Mouse (Mus musculus) megakaryocyte-erythroid progenitor cell, adult 5-6 weeks (primary cell): ENCODE results near the gene Hist1h4j. TPM values are rescaled to one million over a fixed set of nuclear protein-coding genes. Genes with fewer than 3 reads are reported as not detected.

ENCODE experiments used
- ATAC-seq: replicated peaks from 2 replicates; pipeline ENCODE4 v1.8.0; 2016; ENCODE audit warnings: mild to moderate bottlenecking, inconsistent platforms; ENCODE audit not compliant: severe bottlenecking, poor library complexity, low FRiP score, low TSS enrichment
- total RNA-seq, 2 experiments: library from RNA; stranded (forward) in 1 of 2; stranded (reverse) in 1 of 2; fragments of 200-1000, 215-1000 nt in 1 of 2; fragments of >200 nt in 1 of 2; fragmentation: Nextera tagmentation in 1 of 2; gene quantifications; 2 replicates each; pipeline ENCODE4 v1.2.3; 2014 to 2017

Gene Hist1h4j
- total RNA-seq, 2 experiments from 2014 or later, result 3.8 to 554 TPM

GRCm38 (mm10) chr13:21778814-21779766, 44.2 kb downstream of the Hist1h4j start:
- ATAC-seq, result peak; percentile 53

DNA sequence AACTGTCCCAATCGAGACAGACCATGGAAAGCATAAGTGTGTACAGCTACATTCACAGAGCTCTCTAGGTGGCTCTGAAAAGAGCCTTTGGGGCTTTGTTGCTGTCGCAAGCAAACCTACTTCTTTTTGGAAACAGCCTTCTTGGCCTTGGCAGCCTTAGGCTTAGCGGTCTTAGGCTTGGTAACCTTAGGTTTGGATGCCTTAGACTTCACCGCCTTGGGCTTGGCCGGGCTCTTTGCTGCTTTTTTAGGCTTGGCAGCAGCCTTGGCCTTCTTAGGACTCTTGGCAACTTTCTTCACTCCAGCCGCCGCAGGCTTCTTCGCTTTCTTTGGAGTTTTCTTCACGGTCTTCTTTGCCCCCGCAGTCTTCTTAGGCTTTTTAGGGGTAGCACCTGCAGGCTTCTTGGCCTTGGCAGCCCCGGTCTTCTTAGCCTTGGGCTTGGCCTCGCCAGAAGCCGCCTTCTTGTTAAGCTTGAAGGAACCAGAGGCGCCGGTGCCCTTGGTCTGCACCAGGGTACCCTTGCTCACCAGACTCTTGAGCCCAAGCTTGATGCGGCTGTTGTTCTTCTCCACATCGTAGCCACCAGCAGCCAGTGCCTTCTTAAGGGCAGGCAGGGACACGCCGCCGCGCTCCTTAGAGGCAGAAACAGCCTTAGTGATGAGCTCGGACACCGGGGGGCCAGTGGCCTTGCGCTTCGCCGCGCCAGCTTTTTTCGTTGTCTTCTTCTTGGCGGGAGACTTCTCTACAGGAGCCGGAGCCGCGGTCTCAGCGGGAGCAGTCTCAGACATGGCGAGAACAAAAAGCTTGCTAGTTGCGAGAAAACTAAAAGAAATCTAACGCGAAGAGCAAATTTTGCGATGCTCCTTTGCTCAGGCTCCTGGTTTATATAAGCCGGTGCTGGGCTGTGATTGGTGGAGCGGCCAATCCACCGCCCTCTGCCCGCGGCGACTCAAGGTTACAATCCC, 45.2 kb downstream of the Hist1h4j start, which contains the start of gene Hist1h1b:
Gene Hist1h1b, minus strand, starts transcription at position 859 of the 965 bp plus-strand sequence.
- peak; percentile 49 for ATAC-seq

- no peak for ATAC-seq
Observed at GRCm38 (mm10) chr13:21781021-21781555, 46.2 kb downstream of the Hist1h4j start.

DNA sequence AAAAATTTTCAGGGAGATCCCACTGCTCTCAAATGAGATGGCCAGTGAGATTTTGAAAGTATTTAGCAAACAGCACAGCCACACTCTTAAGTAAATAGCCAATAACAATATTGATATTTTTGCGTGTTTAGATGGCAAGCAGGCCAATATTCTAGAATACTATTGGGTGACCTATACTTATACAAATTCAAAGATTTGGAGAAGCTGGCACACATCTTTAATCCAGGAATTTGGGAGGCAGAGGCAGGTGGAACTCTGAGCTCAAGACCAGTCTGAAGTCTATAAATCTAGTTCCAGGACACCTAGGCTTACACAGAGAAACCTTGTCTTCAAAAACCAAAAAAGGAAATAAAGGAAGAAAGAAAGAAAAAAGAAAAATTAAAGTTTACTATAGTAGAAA, 46.8 kb downstream of the Hist1h4j start:
- no peak for ATAC-seq

DNA sequence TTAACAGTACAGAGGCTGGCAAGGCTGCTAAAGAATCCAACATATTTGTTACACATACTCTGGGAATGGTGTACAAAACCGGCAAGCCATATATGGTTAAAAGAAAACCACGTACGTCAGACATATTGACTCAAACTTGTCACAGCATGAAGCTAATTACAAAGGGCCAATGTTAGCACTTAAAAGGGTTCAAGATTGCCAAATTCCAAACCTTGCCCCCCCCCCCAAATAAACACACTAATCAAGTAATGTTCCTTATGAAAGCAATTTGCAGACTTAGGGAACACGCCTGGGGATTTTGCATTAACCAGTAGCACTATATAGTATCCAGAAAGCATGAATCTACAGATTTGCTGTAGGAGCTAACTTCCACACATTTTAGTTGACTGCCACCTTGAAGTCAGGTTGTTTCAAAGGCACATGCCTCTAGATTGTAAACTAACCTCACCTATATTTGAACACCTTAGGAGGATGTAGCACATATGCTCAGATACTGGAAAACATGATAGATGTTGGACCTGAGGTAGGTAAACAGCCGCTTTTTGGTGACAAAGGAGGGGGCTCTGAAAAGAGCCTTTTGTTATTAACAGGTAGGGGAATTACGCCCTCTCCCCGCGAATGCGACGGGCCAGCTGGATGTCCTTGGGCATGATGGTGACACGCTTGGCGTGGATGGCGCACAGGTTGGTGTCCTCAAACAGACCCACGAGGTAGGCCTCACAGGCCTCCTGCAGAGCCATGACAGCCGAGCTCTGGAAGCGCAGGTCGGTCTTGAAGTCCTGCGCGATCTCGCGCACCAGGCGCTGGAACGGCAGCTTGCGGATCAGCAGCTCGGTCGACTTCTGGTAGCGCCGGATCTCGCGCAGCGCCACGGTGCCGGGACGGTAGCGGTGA, 47.7 kb downstream of the Hist1h4j start:
- peak; percentile 7 for ATAC-seq

DNA sequence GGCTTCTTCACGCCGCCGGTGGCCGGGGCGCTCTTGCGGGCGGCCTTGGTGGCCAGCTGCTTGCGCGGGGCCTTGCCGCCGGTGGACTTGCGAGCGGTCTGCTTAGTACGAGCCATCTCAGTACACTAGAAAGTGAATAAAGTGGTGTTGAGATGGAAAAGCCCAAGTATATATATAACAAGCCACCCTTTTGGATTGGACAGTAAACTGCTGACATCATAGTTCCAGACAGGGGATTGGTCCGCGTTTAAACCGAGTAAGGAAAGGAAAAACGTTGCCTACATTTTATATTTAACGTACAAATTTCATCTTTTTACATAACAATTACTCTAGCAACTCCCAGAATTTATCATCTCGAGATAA, 48.4 kb downstream of the Hist1h4j start, which contains the start of gene Hist1h3i:
Gene Hist1h3i, minus strand, starts transcription at position 116 of the 363 bp plus-strand sequence.
- peak; percentile 28 for ATAC-seq

- no peak for ATAC-seq
Observed at GRCm38 (mm10) chr13:21783734-21784161, 48.9 kb downstream of the Hist1h4j start.

DNA sequence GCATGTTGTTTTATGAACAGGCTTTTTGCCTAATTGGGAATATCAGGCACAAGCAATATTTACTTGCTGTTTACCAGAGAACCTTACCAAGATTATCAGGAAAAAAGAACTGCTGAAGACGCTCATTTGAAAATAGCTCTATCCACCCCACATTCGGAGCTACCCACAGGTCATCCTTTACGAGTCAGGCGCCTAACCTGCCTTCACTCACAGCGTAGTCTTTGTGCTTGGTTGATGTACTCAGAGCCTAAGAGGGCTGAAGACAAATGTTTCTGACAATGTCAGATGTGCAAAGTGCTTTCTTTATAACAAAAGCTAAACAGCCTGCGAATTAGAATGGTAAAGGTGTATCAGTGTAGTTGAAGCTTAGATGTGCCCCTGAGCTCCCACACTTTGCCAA, 49.4 kb downstream of the Hist1h4j start:
- no peak for ATAC-seq

Other genes with a start within 250 kb of the Hist1h4j start
- 2.1 and 2.6 TPM in 2 replicates for gene AK157302, start 239.8 kb upstream of the Hist1h4j start, total RNA-seq (2014; fragmentation: Nextera tagmentation)
- gene AK157302, start 239.8 kb upstream of the Hist1h4j start, total RNA-seq (2017), result 0.19 and 0.23 TPM in 2 replicates
- 3.7 and 8.4 TPM in 2 replicates for gene Gm11273, start 233.6 kb upstream of the Hist1h4j start, total RNA-seq (2014; fragmentation: Nextera tagmentation)
- gene Gm11273, start 233.6 kb upstream of the Hist1h4j start, total RNA-seq (2017), result 2.0 and 10.4 TPM in 2 replicates
- 14.6 and 23.6 TPM in 2 replicates for gene Zkscan8, start 203.9 kb upstream of the Hist1h4j start, total RNA-seq (2014; fragmentation: Nextera tagmentation)
- 12.3 and 15.4 TPM in 2 replicates for gene Zkscan8, start 203.9 kb upstream of the Hist1h4j start, total RNA-seq (2017)
- not detected in 2 replicates for gene Olfr1366, start 192.3 kb upstream of the Hist1h4j start, total RNA-seq (2014; fragmentation: Nextera tagmentation)
- gene Olfr1366, start 192.3 kb upstream of the Hist1h4j start, total RNA-seq (2017), result not detected in 2 replicates
- gene Olfr1535, start 175.2 kb upstream of the Hist1h4j start, total RNA-seq (2014; fragmentation: Nextera tagmentation), result not detected in 2 replicates
- not detected in 2 replicates for gene Olfr1535, start 175.2 kb upstream of the Hist1h4j start, total RNA-seq (2017)
- not detected in 2 replicates for gene Olfr1364, start 153.3 kb upstream of the Hist1h4j start, total RNA-seq (2014; fragmentation: Nextera tagmentation)
- not detected in 2 replicates for gene Olfr1364, start 153.3 kb upstream of the Hist1h4j start, total RNA-seq (2017)
- gene Olfr1362, start 121.0 kb upstream of the Hist1h4j start, total RNA-seq (2014; fragmentation: Nextera tagmentation), result not detected in 2 replicates
- gene Olfr1362, start 121.0 kb upstream of the Hist1h4j start, total RNA-seq (2017), result not detected in 2 replicates
- not detected in 2 replicates for gene Olfr11, start 92.5 kb upstream of the Hist1h4j start, total RNA-seq (2014; fragmentation: Nextera tagmentation)
- not detected in 2 replicates for gene Olfr11, start 92.5 kb upstream of the Hist1h4j start, total RNA-seq (2017)
- gene Olfr1361, start 71.7 kb upstream of the Hist1h4j start, total RNA-seq (2014; fragmentation: Nextera tagmentation), result not detected in 2 replicates
- not detected in 2 replicates for gene Olfr1361, start 71.7 kb upstream of the Hist1h4j start, total RNA-seq (2017)
- not detected in 2 replicates for gene Olfr1360, start 57.7 kb upstream of the Hist1h4j start, total RNA-seq (2014; fragmentation: Nextera tagmentation)
- gene Olfr1360, start 57.7 kb upstream of the Hist1h4j start, total RNA-seq (2017), result not detected in 2 replicates
- not detected in 2 replicates for gene Olfr1359, start 37.0 kb upstream of the Hist1h4j start, total RNA-seq (2014; fragmentation: Nextera tagmentation)
- gene Olfr1359, start 37.0 kb upstream of the Hist1h4j start, total RNA-seq (2017), result not detected in 2 replicates
- 430 and 709 TPM in 2 replicates for gene Hist1h2bl, start 18.9 kb upstream of the Hist1h4j start, total RNA-seq (2014; fragmentation: Nextera tagmentation)
- gene Hist1h2bl, start 18.9 kb upstream of the Hist1h4j start, total RNA-seq (2017), result 345 and 387 TPM in 2 replicates
- 3.0 and 26.7 TPM in 2 replicates for gene Hist1h2ai, start 18.6 kb upstream of the Hist1h4j start, total RNA-seq (2014; fragmentation: Nextera tagmentation)
- gene Hist1h2ai, start 18.6 kb upstream of the Hist1h4j start, total RNA-seq (2017), result 582 and 1,238 TPM in 2 replicates
- gene Hist1h3h, start 17.4 kb upstream of the Hist1h4j start, total RNA-seq (2014; fragmentation: Nextera tagmentation), result 21.9 TPM in 1 of 2 replicates, not detected in the other
- 175 and 228 TPM in 2 replicates for gene Hist1h3h, start 17.4 kb upstream of the Hist1h4j start, total RNA-seq (2017)
- 242 and 265 TPM in 2 replicates for gene Hist1h2bm, start 13.0 kb upstream of the Hist1h4j start, total RNA-seq (2014; fragmentation: Nextera tagmentation)
- 262 and 417 TPM in 2 replicates for gene Hist1h2bm, start 13.0 kb upstream of the Hist1h4j start, total RNA-seq (2017)
- 396 and 799 TPM in 2 replicates for gene Hist1h4k, start 15.4 kb downstream of the Hist1h4j start, total RNA-seq (2014; fragmentation: Nextera tagmentation)
- gene Hist1h4k, start 15.4 kb downstream of the Hist1h4j start, total RNA-seq (2017), result 1,621 and 1,651 TPM in 2 replicates
- gene Hist1h2ak, start 18.8 kb downstream of the Hist1h4j start, total RNA-seq (2014; fragmentation: Nextera tagmentation), result 179 and 217 TPM in 2 replicates
- 715 and 1,091 TPM in 2 replicates for gene Hist1h2ak, start 18.8 kb downstream of the Hist1h4j start, total RNA-seq (2017)
- 483 and 930 TPM in 2 replicates for gene Hist1h2bn, start 19.1 kb downstream of the Hist1h4j start, total RNA-seq (2014; fragmentation: Nextera tagmentation)
- 1,170 and 1,659 TPM in 2 replicates for gene Hist1h2bn, start 19.1 kb downstream of the Hist1h4j start, total RNA-seq (2017)
- gene Hist1h1b, start 45.6 kb downstream of the Hist1h4j start, total RNA-seq (2014; fragmentation: Nextera tagmentation), result 569 and 631 TPM in 2 replicates
- gene Hist1h1b, start 45.6 kb downstream of the Hist1h4j start, total RNA-seq (2017), result 1,368 and 2,131 TPM in 2 replicates
- 310 and 340 TPM in 2 replicates for gene Hist1h3i, start 48.3 kb downstream of the Hist1h4j start, total RNA-seq (2014; fragmentation: Nextera tagmentation)
- 88.3 and 299 TPM in 2 replicates for gene Hist1h3i, start 48.3 kb downstream of the Hist1h4j start, total RNA-seq (2017)
- 4.6 and 28.8 TPM in 2 replicates for gene Hist1h2an, start 52.2 kb downstream of the Hist1h4j start, total RNA-seq (2014; fragmentation: Nextera tagmentation)
- gene Hist1h2an, start 52.2 kb downstream of the Hist1h4j start, total RNA-seq (2017), result 538 and 611 TPM in 2 replicates
- gene Hist1h2bp, start 52.4 kb downstream of the Hist1h4j start, total RNA-seq (2014; fragmentation: Nextera tagmentation), result 19.6 and 62.9 TPM in 2 replicates
- 33.7 and 54.7 TPM in 2 replicates for gene Hist1h2bp, start 52.4 kb downstream of the Hist1h4j start, total RNA-seq (2017)
- 395 and 796 TPM in 2 replicates for gene Hist1h2bq, start 75.1 kb downstream of the Hist1h4j start, total RNA-seq (2014; fragmentation: Nextera tagmentation)
- gene Hist1h2bq, start 75.1 kb downstream of the Hist1h4j start, total RNA-seq (2017), result 0.72 and 1.2 TPM in 2 replicates
- not detected in 2 replicates for gene Hist1h2ao, start 75.4 kb downstream of the Hist1h4j start, total RNA-seq (2014; fragmentation: Nextera tagmentation)
- not detected in 2 replicates for gene Hist1h2ao, start 75.4 kb downstream of the Hist1h4j start, total RNA-seq (2017)
- 256 and 298 TPM in 2 replicates for gene Hist1h4m, start 76.7 kb downstream of the Hist1h4j start, total RNA-seq (2014; fragmentation: Nextera tagmentation)
- gene Hist1h4m, start 76.7 kb downstream of the Hist1h4j start, total RNA-seq (2017), result 1,434 and 2,567 TPM in 2 replicates
- gene Hist1h4n, start 97.1 kb downstream of the Hist1h4j start, total RNA-seq (2014; fragmentation: Nextera tagmentation), result 49.1 and 171 TPM in 2 replicates
- 1,378 and 1,797 TPM in 2 replicates for gene Hist1h4n, start 97.1 kb downstream of the Hist1h4j start, total RNA-seq (2017)
- gene Hist1h2ap, start 98.4 kb downstream of the Hist1h4j start, total RNA-seq (2014; fragmentation: Nextera tagmentation), result 177 TPM in 2 replicates
- gene Hist1h2ap, start 98.4 kb downstream of the Hist1h4j start, total RNA-seq (2017), result 4,662 and 4,902 TPM in 2 replicates
- 372 and 874 TPM in 2 replicates for gene Hist1h2br, start 98.7 kb downstream of the Hist1h4j start, total RNA-seq (2014; fragmentation: Nextera tagmentation)
- 126 and 201 TPM in 2 replicates for gene Hist1h2br, start 98.7 kb downstream of the Hist1h4j start, total RNA-seq (2017)
- 1.5 and 2.5 TPM in 2 replicates for gene Zfp184, start 210.0 kb downstream of the Hist1h4j start, total RNA-seq (2014; fragmentation: Nextera tagmentation)
- 3.1 and 10.7 TPM in 2 replicates for gene Zfp184, start 210.0 kb downstream of the Hist1h4j start, total RNA-seq (2017)
- not detected in 2 replicates for gene Pom121l2, start 246.1 kb downstream of the Hist1h4j start, total RNA-seq (2014; fragmentation: Nextera tagmentation)
- not detected in 2 replicates for gene Pom121l2, start 246.1 kb downstream of the Hist1h4j start, total RNA-seq (2017)